Mouse (Mus musculus): ENCODE data around the gene Def6.

DNA sequence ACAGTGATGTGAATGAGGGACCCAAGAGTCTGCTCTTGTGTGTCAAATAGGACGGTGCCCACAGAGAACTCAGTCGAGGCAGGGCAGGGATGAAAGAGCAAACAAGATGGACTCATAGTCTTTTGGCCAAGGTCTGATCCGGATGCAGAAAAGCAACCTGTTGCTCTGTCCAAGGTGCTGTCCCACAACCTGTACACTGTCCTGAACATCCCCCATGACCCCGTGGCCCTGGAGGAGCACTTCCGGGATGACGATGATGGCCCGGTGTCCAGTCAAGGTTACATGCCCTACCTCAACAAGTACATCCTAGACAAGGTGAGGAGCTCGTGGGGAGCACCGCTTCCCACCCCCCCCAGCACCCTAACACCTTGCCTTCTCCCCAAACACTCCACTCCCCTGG lies 9.2 kb downstream of the Def6 start:
- no peak for TF ChIP-seq POLR2A (IDR thresholded peaks at IDR 0.05; ENCODE audit: low read depth, low read length)
- no peak for TF ChIP-seq CTCF (IDR thresholded peaks at IDR 0.05; ENCODE audit: borderline replicate concordance, insufficient read depth, low read length)

All from embryonic fibroblast, embryonic 13.5 days (primary cell).